Mouse (Mus musculus): Measurements from ENCODE around the gene Chst11. TPM values are rescaled to one million over a fixed set of nuclear protein-coding genes. Genes with fewer than 3 reads are reported as not detected.

Chst11 gene
- polyA plus RNA-seq, 1 experiment = 9.6 TPM

GRCm38 (mm10) chr10:83168303-83169056 is 183.2 kb downstream of the Chst11 start:
- DNase-seq (ENCODE audit: low read depth) = no peak

GRCm38 (mm10) chr10:83169554-83169953 is 184.3 kb downstream of the Chst11 start:
- DNase-seq (ENCODE audit: low read depth) = no peak

GRCm38 (mm10) chr10:83178151-83178550 is 192.9 kb downstream of the Chst11 start:
- peak; percentile 60 for DNase-seq (ENCODE audit: low read depth)

GRCm38 (mm10) chr10:83178661-83179060 is 193.4 kb downstream of the Chst11 start:
- DNase-seq (ENCODE audit: low read depth) = no peak

GRCm38 (mm10) chr10:83181831-83182572 is 196.7 kb downstream of the Chst11 start:
- no peak for DNase-seq (ENCODE audit: low read depth)

GRCm38 (mm10) chr10:83182573-83182960 is 197.3 kb downstream of the Chst11 start:
- DNase-seq (ENCODE audit: low read depth) = no peak

GRCm38 (mm10) chr10:83183634-83184479 is 198.6 kb downstream of the Chst11 start:
- DNase-seq (ENCODE audit: low read depth) = no peak

GRCm38 (mm10) chr10:83184480-83185069 is 199.3 kb downstream of the Chst11 start:
- DNase-seq (ENCODE audit: low read depth) = no peak

- no peak for DNase-seq (ENCODE audit: low read depth)
Observed at GRCm38 (mm10) chr10:83185121-83185520, 199.8 kb downstream of the Chst11 start.

- no peak for DNase-seq (ENCODE audit: low read depth)
Observed at GRCm38 (mm10) chr10:83186167-83186566, 200.9 kb downstream of the Chst11 start.

GRCm38 (mm10) chr10:83186984-83187383 is 201.7 kb downstream of the Chst11 start:
- no peak for DNase-seq (ENCODE audit: low read depth)

GRCm38 (mm10) chr10:83189071-83189470 is 203.8 kb downstream of the Chst11 start:
- no peak for DNase-seq (ENCODE audit: low read depth)

GRCm38 (mm10) chr10:83191476-83191875 is 206.2 kb downstream of the Chst11 start:
- no peak for DNase-seq (ENCODE audit: low read depth)

GRCm38 (mm10) chr10:83191982-83192381 is 206.7 kb downstream of the Chst11 start:
- DNase-seq (ENCODE audit: low read depth) = no peak

GRCm38 (mm10) chr10:83197690-83198336 is 212.5 kb downstream of the Chst11 start:
- no peak for DNase-seq (ENCODE audit: low read depth)

GRCm38 (mm10) chr10:83198692-83199091 is 213.4 kb downstream of the Chst11 start:
- no peak for DNase-seq (ENCODE audit: low read depth)

- no peak for DNase-seq (ENCODE audit: low read depth)
Observed at GRCm38 (mm10) chr10:83199290-83199689, 214.0 kb downstream of the Chst11 start.

GRCm38 (mm10) chr10:83201525-83201924 is 216.2 kb downstream of the Chst11 start:
- no peak for DNase-seq (ENCODE audit: low read depth)

GRCm38 (mm10) chr10:83202906-83203702 is 217.8 kb downstream of the Chst11 start:
- no peak for DNase-seq (ENCODE audit: low read depth)

- DNase-seq (ENCODE audit: low read depth) = no peak
Observed at GRCm38 (mm10) chr10:83208436-83208835, 223.1 kb downstream of the Chst11 start.
